Mouse (Mus musculus): ENCODE measurements around the gene Polr1c.

GRCm38 (mm10) chr17:46242993-46243392 lies 4.9 kb downstream of the Polr1c start:
- TF ChIP-seq CTCF (IDR thresholded peaks at IDR 0.05; ENCODE audit: low read depth) (no peak), EP300 (IDR thresholded peaks at IDR 0.05; ENCODE audit: low read depth) (no peak)
